Comparison of ENCODE assay signal across 9 mouse cellular contexts in genomic region chr3:59228730-59229551, GRCm38 (mm10). TPM values are rescaled to one million over a fixed set of nuclear protein-coding genes. Genes with fewer than 3 reads are reported as not detected.
DNase-seq lines count a peak whose midpoint lies in the region; ATAC-seq and TF ChIP-seq lines count a peak whose summit lies in the region.
"Had no signal": no experiment of that assay in that cellular context is flagged by ENCODE, and none has a peak within 500 bp of the region (broad histone marks: within the 10 kb centered on the region; RNA-seq: fewer than 3 reads in every experiment).

No protein-coding gene starts in this region.

- H3K36me3 ChIP-seq in hindbrain, embryonic 12.5 days = no peaks in the 10 kb centered on the region
- no peaks in the 10 kb centered on the region for H3K36me3 ChIP-seq in hindbrain, embryonic 13.5 days
- H3K36me3 ChIP-seq in CH12.LX (replicated peaks in 1 of 2; ENCODE audit: control insufficient read depth in 1 of 2, insufficient read depth in 1 of 2, low read length in 1 of 2) = no peaks in the 10 kb centered on the region
- H3K36me3 ChIP-seq in heart, embryonic 12.5 days = no peaks in the 10 kb centered on the region
- no peaks in the 10 kb centered on the region for H3K36me3 ChIP-seq in liver, embryonic 12.5 days
- H3K36me3 ChIP-seq in splenic B cell, adult 2 months (ENCODE audit: control insufficient read depth, insufficient read depth, low read length, poor library complexity, severe bottlenecking) = no peaks in the 10 kb centered on the region
- H3K36me3 ChIP-seq in midbrain, embryonic 15.5 days (replicated peaks) = no peaks in the 10 kb centered on the region

- no peaks in the 10 kb centered on the region for H3K9me3 ChIP-seq in hindbrain, embryonic 12.5 days (replicated peaks)
- H3K9me3 ChIP-seq in hindbrain, embryonic 13.5 days = no peaks in the 10 kb centered on the region
- no peaks in the 10 kb centered on the region for H3K9me3 ChIP-seq in CH12.LX (replicated peaks; ENCODE audit: low read length)
- no peaks in the 10 kb centered on the region for H3K9me3 ChIP-seq in heart, embryonic 12.5 days (replicated peaks)
- no peaks in the 10 kb centered on the region for H3K9me3 ChIP-seq in liver, embryonic 12.5 days (replicated peaks)
- no peaks in the 10 kb centered on the region for H3K9me3 ChIP-seq in midbrain, embryonic 15.5 days

- no peaks in the 10 kb centered on the region for H3K27me3 ChIP-seq in hindbrain, embryonic 12.5 days
- H3K27me3 ChIP-seq in hindbrain, embryonic 13.5 days = no peaks in the 10 kb centered on the region
- no peaks in the 10 kb centered on the region for H3K27me3 ChIP-seq in CH12.LX (replicated peaks)
- no peaks in the 10 kb centered on the region for H3K27me3 ChIP-seq in heart, embryonic 12.5 days (replicated peaks)
- H3K27me3 ChIP-seq in liver, embryonic 12.5 days (replicated peaks) = no peaks in the 10 kb centered on the region
- no peaks in the 10 kb centered on the region for H3K27me3 ChIP-seq in splenic B cell, adult 2 months (ENCODE audit: control insufficient read depth, insufficient read depth, low read length, poor library complexity, severe bottlenecking)
- H3K27me3 ChIP-seq in midbrain, embryonic 15.5 days (replicated peaks) = no peaks in the 10 kb centered on the region

- peak; percentile 94 for TF ChIP-seq EP300 in CH12.LX (IDR thresholded peaks at IDR 0.05; ENCODE audit: low read length)

- TF ChIP-seq CTCF in CH12.LX (conservative IDR thresholded peaks at IDR 0.05 in 1 of 2, IDR thresholded peaks at IDR 0.05 in 1 of 2; ENCODE audit: low read depth in 2 of 2, low read length in 2 of 2) = no peak

- H3K27ac ChIP-seq in hindbrain, embryonic 12.5 days = no peak overlapping the region
- no peak overlapping the region for H3K27ac ChIP-seq in hindbrain, embryonic 13.5 days
- peak overlapping the region; percentile 73 for H3K27ac ChIP-seq in CH12.LX (ENCODE audit: insufficient read depth, low read depth)
- H3K27ac ChIP-seq in heart, embryonic 12.5 days (ENCODE audit: poor library complexity, severe bottlenecking) = peak overlapping the region; percentile 59
- peak overlapping the region; percentile 68 for H3K27ac ChIP-seq in liver, embryonic 12.5 days
- H3K27ac ChIP-seq in midbrain, embryonic 15.5 days = no peak overlapping the region

- peaks cover 2% of the 10 kb centered on the region; the same call in 1 of the 2 replicates for H3K4me1 ChIP-seq in hindbrain, embryonic 12.5 days
- H3K4me1 ChIP-seq in hindbrain, embryonic 13.5 days (replicated peaks) = peaks cover 4% of the 10 kb centered on the region
- peaks cover 9 to 52% of the 10 kb centered on the region in 2 experiments for H3K4me1 ChIP-seq in CH12.LX (ENCODE audit: control insufficient read depth in 1 of 2, insufficient read depth in 2 of 2)
- H3K4me1 ChIP-seq in heart, embryonic 12.5 days (replicated peaks) = peaks cover 14% of the 10 kb centered on the region
- no peaks in the 10 kb centered on the region; the same call in 1 of the 2 replicates for H3K4me1 ChIP-seq in liver, embryonic 12.5 days
- no peaks in the 10 kb centered on the region for H3K4me1 ChIP-seq in midbrain, embryonic 15.5 days

- TF ChIP-seq RAD21 in CH12.LX (IDR thresholded peaks at IDR 0.05; ENCODE audit: low read depth, low read length) = no peak

- DNase-seq in CH12.LX (ENCODE audit: extremely low read depth) = peak; percentile 85
- DNase-seq in splenic B cell, adult 2 months (ENCODE audit: low read depth, low spot score) = peak; percentile 82

- no peak overlapping the region for H3K4me3 ChIP-seq in hindbrain, embryonic 12.5 days
- H3K4me3 ChIP-seq in hindbrain, embryonic 13.5 days = no peak overlapping the region
- no peak overlapping the region for H3K4me3 ChIP-seq in CH12.LX (replicated peaks in 1 of 3; ENCODE audit: low read depth in 2 of 3, low read length in 2 of 3, poor library complexity in 1 of 3)
- H3K4me3 ChIP-seq in heart, embryonic 12.5 days = no peak overlapping the region
- no peak overlapping the region for H3K4me3 ChIP-seq in liver, embryonic 12.5 days
- no peak overlapping the region for H3K4me3 ChIP-seq in midbrain, embryonic 15.5 days

- 59% methylated on average over 10 of the region's 10 CpGs for WGBS in hindbrain, embryonic 12.5 days
- WGBS in hindbrain, embryonic 13.5 days = 54% methylated on average over 10 of the region's 10 CpGs
- 41% methylated on average over 10 of the region's 10 CpGs for WGBS in heart, embryonic 12.5 days
- 44% methylated on average over 10 of the region's 10 CpGs for WGBS in liver, embryonic 12.5 days (ENCODE audit: insufficient replicate concordance)
- WGBS in midbrain, embryonic 15.5 days = 62% methylated on average over 10 of the region's 10 CpGs

- no peak; the same call in 1 of the 2 replicates for TF ChIP-seq POLR2A in CH12.LX (IDR thresholded peaks at IDR 0.05; ENCODE audit: low read depth, low read length)

- in situ Hi-C loops in CH12.LX (cut with MboI; ENCODE audit: low pct_ligation_motif_present, low pct_unique_long_range_greater_than_20kb, low sequenced_read_pairs) = no loop called here

- dilution Hi-C loops in CH12.LX (cut with MboI; ENCODE audit: extremely low pct_ligation_motif_present, extremely low pct_unique_long_range_greater_than_20kb, low sequenced_read_pairs) = no loop called here

- H3K4me2 ChIP-seq in hindbrain, embryonic 12.5 days (replicated peaks) = no peak overlapping the region
- H3K4me2 ChIP-seq in hindbrain, embryonic 13.5 days = no peak overlapping the region
- H3K4me2 ChIP-seq in CH12.LX (ENCODE audit: insufficient read depth, low read depth, poor library complexity, severe bottlenecking) = peak overlapping the region; percentile 39
- H3K4me2 ChIP-seq in heart, embryonic 12.5 days = peak overlapping the region; percentile 32
- H3K4me2 ChIP-seq in liver, embryonic 12.5 days = no peak overlapping the region
- no peak overlapping the region for H3K4me2 ChIP-seq in midbrain, embryonic 15.5 days

- H3K79me2 ChIP-seq in CH12.LX (replicated peaks; ENCODE audit: control insufficient read depth, extremely low read depth, insufficient read depth, poor library complexity, severe bottlenecking) = no peaks in the 10 kb centered on the region

- 0 out of 2 replicates have a peak, but pooled peaks have one; percentile 43 for ATAC-seq in hindbrain, embryonic 12.5 days (ENCODE audit: low FRiP score)
- no peak for ATAC-seq in hindbrain, embryonic 13.5 days (ENCODE audit: low FRiP score)
- 0 out of 2 replicates have a peak, but pooled peaks have one; percentile 48 for ATAC-seq in heart, embryonic 12.5 days (ENCODE audit: insufficient number of reproducible peaks, low FRiP score)
- no peak for ATAC-seq in liver, embryonic 12.5 days
- ATAC-seq in midbrain, embryonic 15.5 days (replicated peaks) = no peak
- ATAC-seq in erythroid progenitor cell, adult 5-6 weeks (replicated peaks; ENCODE audit: low FRiP score, poor library complexity, severe bottlenecking) = no peak

- H3K9ac ChIP-seq in hindbrain, embryonic 12.5 days = no peak overlapping the region
- no peak overlapping the region for H3K9ac ChIP-seq in hindbrain, embryonic 13.5 days
- H3K9ac ChIP-seq in CH12.LX (ENCODE audit: insufficient read depth, low read depth) = peak overlapping the region; percentile 23
- no peak overlapping the region for H3K9ac ChIP-seq in heart, embryonic 12.5 days
- H3K9ac ChIP-seq in liver, embryonic 12.5 days = no peak overlapping the region
- no peak overlapping the region for H3K9ac ChIP-seq in midbrain, embryonic 15.5 days

TF ChIP-seq in CH12.LX, 34 proteins besides CTCF, POLR2A, EP300 and RAD21 (continues in another document):
- TF ChIP-seq MEF2A (IDR thresholded peaks at IDR 0.05; ENCODE audit: borderline replicate concordance, low read depth, low read length) (peak; percentile 90), IRF4 (IDR thresholded peaks at IDR 0.05; ENCODE audit: low read depth, low read length) (peak; percentile 97)

RNA-seq across cellular contexts. Expression of gene P2ry13, which starts 18.3 kb away (rescaled TPM):
- polyA plus RNA-seq in hindbrain, embryonic 12.5 days (2016; fragmentation: Nextera tagmentation; extraction: Ambion mirVana) = 1.2 and 1.4 TPM in 2 replicates
- polyA plus RNA-seq in hindbrain, embryonic 13.5 days (2015; fragmentation: Nextera tagmentation; extraction: Ambion mirVana) = 1.2 and 1.7 TPM in 2 replicates
- total RNA-seq in CH12.LX (2012; rRNA removed) (0.08 and 0.38 TPM in 2 replicates), CH12.LX (2014; rRNA removed) (1.2 and 1.3 TPM in 2 replicates)
- 1.1 and 1.2 TPM in 2 replicates for polyA plus RNA-seq in CH12.LX (2012; ENCODE audit: insufficient read length, low read depth)
- 0.45 and 0.79 TPM in 2 replicates for polyA plus RNA-seq in heart, embryonic 12.5 days (2016; fragmentation: Nextera tagmentation; extraction: Ambion mirVana)
- polyA plus RNA-seq in liver, embryonic 12.5 days (2016; fragmentation: Nextera tagmentation; extraction: Ambion mirVana) = 1.6 and 1.8 TPM in 2 replicates
- 1.4 and 1.8 TPM in 2 replicates for polyA plus RNA-seq in midbrain, embryonic 15.5 days (2015; fragmentation: Nextera tagmentation; extraction: Ambion mirVana)
- total RNA-seq in erythroid progenitor cell, adult 5-6 weeks (2015; ENCODE audit: low replicate concordance) = 1.3 and 4.3 TPM in 2 replicates
- 1.4 and 2.3 TPM in 2 replicates for total RNA-seq in erythroid progenitor cell, adult 5-6 weeks (2017; ENCODE audit: low replicate concordance)
- total RNA-seq: MEL had no signal

RNA-seq across cellular contexts. Expression of gene P2ry12, which starts 33.7 kb away (rescaled TPM):
- polyA plus RNA-seq in hindbrain, embryonic 12.5 days (2016; fragmentation: Nextera tagmentation; extraction: Ambion mirVana) = 4.3 and 5.4 TPM in 2 replicates
- 10.2 and 10.9 TPM in 2 replicates for polyA plus RNA-seq in hindbrain, embryonic 13.5 days (2015; fragmentation: Nextera tagmentation; extraction: Ambion mirVana)
- total RNA-seq in CH12.LX (2012; rRNA removed) (0.30 and 0.63 TPM in 2 replicates), CH12.LX (2014; rRNA removed) (0.59 and 0.97 TPM in 2 replicates)
- polyA plus RNA-seq in CH12.LX (2012; ENCODE audit: insufficient read length, low read depth) = 0.33 and 0.76 TPM in 2 replicates
- polyA plus RNA-seq in heart, embryonic 12.5 days (2016; fragmentation: Nextera tagmentation; extraction: Ambion mirVana) = 1.5 and 2.1 TPM in 2 replicates
- polyA plus RNA-seq in liver, embryonic 12.5 days (2016; fragmentation: Nextera tagmentation; extraction: Ambion mirVana) = 1.4 and 2.2 TPM in 2 replicates
- 5.9 and 7.7 TPM in 2 replicates for polyA plus RNA-seq in midbrain, embryonic 15.5 days (2015; fragmentation: Nextera tagmentation; extraction: Ambion mirVana)
- total RNA-seq in erythroid progenitor cell, adult 5-6 weeks (2015; ENCODE audit: low replicate concordance) = 2.1 and 5.0 TPM in 2 replicates
- total RNA-seq in erythroid progenitor cell, adult 5-6 weeks (2017; ENCODE audit: low replicate concordance) = not detected in 2 replicates
- total RNA-seq: MEL had no signal

RNA-seq across cellular contexts. Expression of gene Gpr87, which starts 34.0 kb away (rescaled TPM):
- 0.43 TPM in 1 of 2 replicates, not detected in the other for polyA plus RNA-seq in hindbrain, embryonic 12.5 days (2016; fragmentation: Nextera tagmentation; extraction: Ambion mirVana)
- 0.29 TPM in 1 of 2 replicates, not detected in the other for polyA plus RNA-seq in hindbrain, embryonic 13.5 days (2015; fragmentation: Nextera tagmentation; extraction: Ambion mirVana)
- not detected in 2 replicates for total RNA-seq in CH12.LX (2012; rRNA removed)
- not detected in 2 replicates for total RNA-seq in CH12.LX (2014; rRNA removed)
- polyA plus RNA-seq in CH12.LX (2012; ENCODE audit: insufficient read length, low read depth) = not detected in 2 replicates
- 0.14 TPM in 1 of 2 replicates, not detected in the other for polyA plus RNA-seq in heart, embryonic 12.5 days (2016; fragmentation: Nextera tagmentation; extraction: Ambion mirVana)
- 0.08 TPM in 1 of 2 replicates, not detected in the other for polyA plus RNA-seq in liver, embryonic 12.5 days (2016; fragmentation: Nextera tagmentation; extraction: Ambion mirVana)
- 0.26 TPM in 1 of 2 replicates, not detected in the other for polyA plus RNA-seq in midbrain, embryonic 15.5 days (2015; fragmentation: Nextera tagmentation; extraction: Ambion mirVana)
- not detected in 2 replicates for total RNA-seq in erythroid progenitor cell, adult 5-6 weeks (2015; ENCODE audit: low replicate concordance)
- not detected in 2 replicates for total RNA-seq in erythroid progenitor cell, adult 5-6 weeks (2017; ENCODE audit: low replicate concordance)
- total RNA-seq: MEL had no signal

Comparison
In these comparisons a context has a peak if more than half of its experiments do, and no peak if none do; other contexts are left out.
1. ATAC-seq: peak in hindbrain, embryonic 12.5 days (single experiment) and heart, embryonic 12.5 days (single experiment); none in hindbrain, embryonic 13.5 days (single experiment), liver, embryonic 12.5 days (single experiment), midbrain, embryonic 15.5 days (single experiment) and erythroid progenitor cell, adult 5-6 weeks (single experiment).
2. H3K27ac ChIP-seq: peak in CH12.LX (single experiment), heart, embryonic 12.5 days (single experiment) and liver, embryonic 12.5 days (single experiment); none in hindbrain, embryonic 12.5 days (single experiment), hindbrain, embryonic 13.5 days (single experiment) and midbrain, embryonic 15.5 days (single experiment).
3. H3K4me2 ChIP-seq: peak in CH12.LX (single experiment) and heart, embryonic 12.5 days (single experiment); none in hindbrain, embryonic 12.5 days (single experiment), hindbrain, embryonic 13.5 days (single experiment), liver, embryonic 12.5 days (single experiment) and midbrain, embryonic 15.5 days (single experiment).